Mouse (Mus musculus) cerebellum, postnatal 10 days (tissue): ENCODE measurements around the gene 1600014C23Rik.
A peak's percentile ranks its signal among the peaks of the same experiment; 100 is the strongest.

Experiments
- DNase-seq, 2 experiments: peaks; one replicate each; pipeline ENCODE4 v3.0.0; 2021; ENCODE audit warnings: mixed read lengths in 2 of 2

1600014C23Rik gene

GRCm38 (mm10) chr17:45726249-45726648, 7.4 kb downstream of the 1600014C23Rik start:
- no peak for DNase-seq

GRCm38 (mm10) chr17:45724574-45724921, 9.1 kb downstream of the 1600014C23Rik start:
- DNase-seq: no peak

GRCm38 (mm10) chr17:45723732-45724573, 9.7 kb downstream of the 1600014C23Rik start:
- peak; percentile 94 to 96 for DNase-seq

GRCm38 (mm10) chr17:45718323-45718722, 15.3 kb downstream of the 1600014C23Rik start:
- DNase-seq: peak; percentile 90 to 91

- DNase-seq: no peak
Observed at GRCm38 (mm10) chr17:45711525-45711924, 22.1 kb downstream of the 1600014C23Rik start.

GRCm38 (mm10) chr17:45710407-45710806, 23.2 kb downstream of the 1600014C23Rik start:
- DNase-seq: no peak

- no peak for DNase-seq
Observed at GRCm38 (mm10) chr17:45709829-45710228, 23.8 kb downstream of the 1600014C23Rik start.

GRCm38 (mm10) chr17:45708179-45708578, 25.5 kb downstream of the 1600014C23Rik start:
- DNase-seq: no peak

- no peak for DNase-seq
Observed at GRCm38 (mm10) chr17:45707376-45707775, 26.3 kb downstream of the 1600014C23Rik start.

GRCm38 (mm10) chr17:45706796-45707195, 26.8 kb downstream of the 1600014C23Rik start:
- DNase-seq: no peak

GRCm38 (mm10) chr17:45703187-45703586, 30.5 kb downstream of the 1600014C23Rik start:
- no peak for DNase-seq

GRCm38 (mm10) chr17:45702254-45702653, 31.4 kb downstream of the 1600014C23Rik start:
- DNase-seq: no peak

GRCm38 (mm10) chr17:45701236-45701591, 32.4 kb downstream of the 1600014C23Rik start:
- no peak for DNase-seq

- DNase-seq: peak in 1 of 2 experiments; percentile 46
Observed at GRCm38 (mm10) chr17:45700496-45701235, 33.0 kb downstream of the 1600014C23Rik start.

- no peak for DNase-seq
Observed at GRCm38 (mm10) chr17:45699039-45699740, 34.5 kb downstream of the 1600014C23Rik start.

- no peak for DNase-seq
Observed at GRCm38 (mm10) chr17:45698368-45698767, 35.3 kb downstream of the 1600014C23Rik start.

- no peak for DNase-seq
Observed at GRCm38 (mm10) chr17:45696981-45697380, 36.7 kb downstream of the 1600014C23Rik start.

- no peak for DNase-seq
Observed at GRCm38 (mm10) chr17:45695227-45696120, 38.2 kb downstream of the 1600014C23Rik start.

- no peak for DNase-seq
Observed at GRCm38 (mm10) chr17:45693812-45694565, 39.7 kb downstream of the 1600014C23Rik start.

- DNase-seq: no peak
Observed at GRCm38 (mm10) chr17:45692159-45692558, 41.5 kb downstream of the 1600014C23Rik start.

GRCm38 (mm10) chr17:45690044-45690443, 43.6 kb downstream of the 1600014C23Rik start:
- DNase-seq: no peak
